Mouse (Mus musculus): ENCODE results near the gene Mphosph8.

DNA sequence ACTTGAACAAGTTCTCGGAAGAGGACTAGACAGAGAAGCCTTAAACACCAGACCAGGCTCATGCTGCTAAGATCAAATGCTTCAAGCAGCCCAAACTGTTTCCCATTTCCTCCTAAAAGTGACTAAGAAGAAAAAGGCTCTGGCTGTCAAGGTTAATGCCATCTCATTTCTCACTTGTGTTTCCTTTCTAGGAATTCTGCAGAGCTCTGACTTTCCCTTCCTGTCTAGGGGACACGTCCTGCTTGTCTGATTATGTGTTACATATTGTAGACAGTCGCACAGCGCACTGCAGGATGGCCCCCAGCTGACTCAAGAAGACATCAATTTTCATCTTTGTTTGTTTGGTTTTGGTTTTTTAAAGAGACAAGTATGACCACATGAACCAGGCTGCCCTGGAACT, 37.6 kb downstream of the Mphosph8 start:
- TF ChIP-seq CTCF (conservative IDR thresholded peaks at IDR 0.05; ENCODE audit: insufficient read depth, insufficient read length, low read depth, low read length) (no peak), POLR2A (IDR thresholded peaks at IDR 0.05; ENCODE audit: low read depth, low read length) (no peak)
